Mouse (Mus musculus) myocyte (in vitro differentiated cells): ENCODE measurements around the gene Dlk2. TPM values are rescaled to one million over a fixed set of nuclear protein-coding genes. Genes with fewer than 3 reads are reported as not detected.

Source experiments
- H3K27me3 ChIP-seq: one replicate; pipeline ENCODE4 v1.6.1; 2011; ENCODE audit not compliant: control insufficient read depth, insufficient read depth, insufficient read length
- H3K36me3 ChIP-seq: one replicate; pipeline ENCODE4 v1.6.1; 2011; ENCODE audit not compliant: control insufficient read depth, insufficient read depth
- H3K4me2 ChIP-seq: one replicate; pipeline ENCODE4 v1.6.1; 2011; ENCODE audit warnings: low read depth, control low read depth
- H3K4me3 ChIP-seq: one replicate; pipeline ENCODE4 v1.5.1; 2011; ENCODE audit warnings: mild to moderate bottlenecking, control low read depth, moderate library complexity
- H3K79me2 ChIP-seq: one replicate; pipeline ENCODE4 v1.6.1; 2011; ENCODE audit not compliant: control insufficient read depth, insufficient read depth
- H3ac ChIP-seq: one replicate; pipeline ENCODE4 v1.6.1; 2011; ENCODE audit not compliant: control insufficient read depth, insufficient read length
- CEBPB ChIP-seq: IDR thresholded peaks from 2 replicates; pipeline ENCODE4 v1.6.1; 2011; ENCODE audit warnings: mild to moderate bottlenecking, moderate library complexity; ENCODE audit not compliant: poor library complexity, insufficient read depth, severe bottlenecking
- E2F4 ChIP-seq: IDR thresholded peaks from one replicate; pipeline ENCODE4 v1.6.1; 2011; ENCODE audit warnings: mild to moderate bottlenecking, control low read depth, moderate library complexity; ENCODE audit not compliant: insufficient read depth
- MAX ChIP-seq: IDR thresholded peaks from one replicate; pipeline ENCODE4 v1.6.1; 2011; ENCODE audit warnings: low read depth, mild to moderate bottlenecking, control low read depth
- MYOD1 ChIP-seq, 3 experiments: IDR thresholded peaks; one replicate each; pipeline ENCODE4 v1.6.1; 2011; ENCODE audit warnings: control low read depth in 2 of 3, low read depth in 2 of 3, mild to moderate bottlenecking in 2 of 3, moderate library complexity in 1 of 3; ENCODE audit not compliant: insufficient read length in 2 of 3, control insufficient read depth in 1 of 3
- MYOG ChIP-seq, 3 experiments: IDR thresholded peaks; one replicate each; pipeline ENCODE4 v1.6.1; 2011; ENCODE audit warnings: control low read depth in 2 of 3, low read depth in 2 of 3, mild to moderate bottlenecking in 2 of 3; ENCODE audit not compliant: insufficient read length in 2 of 3, control insufficient read depth in 1 of 3, insufficient read depth in 1 of 3
- POLR2A ChIP-seq: IDR thresholded peaks from one replicate; pipeline ENCODE4 v1.6.1; 2011; ENCODE audit warnings: low read depth, mild to moderate bottlenecking, control low read depth, moderate library complexity; ENCODE audit not compliant: insufficient read length
- POLR2AphosphoS2 ChIP-seq: IDR thresholded peaks from one replicate; pipeline ENCODE4 v1.6.1; 2011; ENCODE audit warnings: low read depth, control low read depth; ENCODE audit not compliant: insufficient read length
- REST ChIP-seq: IDR thresholded peaks from one replicate; pipeline ENCODE4 v1.6.1; 2011; ENCODE audit warnings: mild to moderate bottlenecking, control low read depth, moderate library complexity; ENCODE audit not compliant: insufficient read depth, insufficient read length
- SRF ChIP-seq: IDR thresholded peaks from one replicate; pipeline ENCODE4 v1.6.1; 2011; ENCODE audit warnings: low read depth; ENCODE audit not compliant: control insufficient read depth, insufficient read length
- TCF12 ChIP-seq: IDR thresholded peaks from one replicate; pipeline ENCODE4 v1.6.1; 2011; ENCODE audit warnings: mild to moderate bottlenecking, control low read depth; ENCODE audit not compliant: poor library complexity, insufficient read depth, severe bottlenecking
- TCF3 ChIP-seq: IDR thresholded peaks from one replicate; pipeline ENCODE4 v1.6.1; 2011; ENCODE audit warnings: low read depth, control low read depth; ENCODE audit not compliant: insufficient read length
- USF1 ChIP-seq: IDR thresholded peaks from one replicate; pipeline ENCODE4 v1.6.1; 2011; ENCODE audit warnings: low read depth, mild to moderate bottlenecking, control low read depth, moderate library complexity
- polyA plus RNA-seq: library from polyadenylated mRNA; unstranded; fragments of >200 nt; fragmentation: generic; extraction: Trizol; gene quantifications from one replicate; pipeline ENCODE4 v1.2.1, GENCODE M21; 2012; ENCODE audit warnings: missing spikeins

The Dlk2 gene
- polyA plus RNA-seq, 1 experiment: 1.8 TPM

DNA sequence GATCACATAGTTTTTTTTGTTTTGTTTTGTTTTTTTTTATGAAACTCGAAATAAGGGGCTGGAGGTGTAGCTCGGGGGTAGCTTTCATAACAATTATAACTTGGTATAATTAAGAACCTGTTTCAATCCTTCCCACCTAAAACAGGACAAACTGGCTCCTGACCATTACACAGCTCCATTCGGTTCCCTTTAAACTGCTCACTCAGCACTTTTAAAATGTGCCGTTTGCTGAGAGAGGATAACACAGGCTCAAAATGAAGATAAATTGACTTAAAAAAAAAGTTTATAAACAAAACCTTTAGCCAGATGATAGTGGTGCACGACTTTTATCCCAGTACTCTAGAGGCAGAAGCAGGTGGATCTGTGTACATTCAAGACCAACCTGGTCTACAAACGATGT, 11.8 kb upstream of the Dlk2 start:
- Histone ChIP-seq H3K27me3 (no peaks in the 10 kb centered on the region), H3K4me2 (no peak overlapping the region), H3K79me2 (peaks cover 24% of the 10 kb centered on the region), H3ac (no peak overlapping the region), H3K36me3 (no peaks in the 10 kb centered on the region), H3K4me3 (no peak overlapping the region)
- TF ChIP-seq MYOG (IDR thresholded peaks at IDR 0.05; ENCODE audit: control insufficient read depth in 1 of 3, insufficient read depth in 1 of 3, insufficient read length in 2 of 3, low read depth in 2 of 3) (no peak), POLR2AphosphoS2 (no peak), TCF3 (no peak), POLR2A (no peak), CEBPB (no peak), MAX (no peak), SRF (no peak), E2F4 (no peak), REST (no peak)

DNA sequence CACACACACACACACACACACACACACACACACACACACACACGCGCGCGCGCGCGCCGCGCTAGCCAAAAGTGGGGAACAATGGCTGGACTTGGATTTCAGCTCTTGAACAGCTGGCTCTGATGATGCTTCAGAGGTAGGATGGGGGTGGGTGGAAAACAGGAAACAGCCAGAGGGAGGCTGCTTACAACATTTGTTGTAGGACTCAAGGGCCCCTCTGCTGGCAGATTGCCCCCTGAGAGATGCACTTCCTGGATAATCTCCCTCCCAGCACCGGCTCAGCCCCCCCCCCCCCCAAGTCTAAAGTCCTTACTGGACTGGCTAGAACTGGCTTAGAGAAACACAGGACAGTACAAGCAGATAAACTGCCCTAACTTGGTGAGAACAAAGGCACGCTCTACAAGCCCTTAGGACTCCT, 9.5 kb upstream of the Dlk2 start:
- H3K36me3 ChIP-seq: no peaks in the 10 kb centered on the region
- H3K79me2 ChIP-seq: peaks cover under 1% of the 10 kb centered on the region
- no peak overlapping the region for H3ac ChIP-seq
- H3K4me3 ChIP-seq: no peak overlapping the region
- peaks cover 3% of the 10 kb centered on the region for H3K27me3 ChIP-seq
- H3K4me2 ChIP-seq: no peak overlapping the region
- TF ChIP-seq MYOD1 (IDR thresholded peaks at IDR 0.05; ENCODE audit: control insufficient read depth in 1 of 3, insufficient read length in 2 of 3, low read depth in 2 of 3): no peak
- TF ChIP-seq POLR2AphosphoS2: no peak
- TF ChIP-seq MYOG (IDR thresholded peaks at IDR 0.05; ENCODE audit: control insufficient read depth in 1 of 3, insufficient read depth in 1 of 3, insufficient read length in 2 of 3, low read depth in 2 of 3): no peak
- TF ChIP-seq TCF12: no peak
- TF ChIP-seq SRF: no peak
- no peak for TF ChIP-seq USF1

DNA sequence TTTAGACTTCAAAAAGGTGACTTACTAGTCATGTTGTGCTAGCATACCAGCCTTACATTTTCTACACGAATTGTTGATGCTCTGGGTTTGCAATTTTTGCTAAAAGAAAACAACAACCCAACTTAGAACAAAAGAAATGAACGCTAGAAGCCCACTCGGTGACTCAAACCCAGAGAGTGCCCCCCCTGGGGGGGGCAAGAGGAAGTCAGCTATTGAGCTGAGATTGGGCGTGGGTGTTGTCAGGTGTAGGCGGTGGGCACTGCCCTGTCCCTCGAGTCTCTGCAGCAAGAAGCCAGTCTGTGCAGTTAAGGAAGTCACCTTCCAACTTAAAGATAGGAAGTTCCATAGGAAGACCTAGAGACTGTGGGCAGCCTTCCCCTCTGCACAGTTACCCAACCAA, 620 bp upstream of the Dlk2 start:
- no peak overlapping the region for H3K4me3 ChIP-seq
- peaks cover 21% of the 10 kb centered on the region for H3K27me3 ChIP-seq
- H3K79me2 ChIP-seq: no peaks in the 10 kb centered on the region
- H3ac ChIP-seq: no peak overlapping the region
- no peaks in the 10 kb centered on the region for H3K36me3 ChIP-seq
- H3K4me2 ChIP-seq: no peak overlapping the region
- TF ChIP-seq MYOG (IDR thresholded peaks at IDR 0.05; ENCODE audit: control insufficient read depth in 1 of 3, insufficient read depth in 1 of 3, insufficient read length in 2 of 3, low read depth in 2 of 3) (no peak), E2F4 (no peak), POLR2AphosphoS2 (no peak), TCF12 (no peak), POLR2A (no peak), MAX (no peak), REST (no peak), USF1 (no peak), SRF (no peak), TCF3 (no peak), CEBPB (no peak), MYOD1 (IDR thresholded peaks at IDR 0.05; ENCODE audit: control insufficient read depth in 1 of 3, insufficient read length in 2 of 3, low read depth in 2 of 3) (no peak)

GRCm38 (mm10) chr17:46297028-46297363, 225 bp upstream of the Dlk2 start:
- peaks cover 21% of the 10 kb centered on the region for H3K27me3 ChIP-seq
- no peak overlapping the region for H3ac ChIP-seq
- H3K36me3 ChIP-seq: no peaks in the 10 kb centered on the region
- H3K4me3 ChIP-seq: peak overlapping the region; percentile 19
- H3K4me2 ChIP-seq: peak overlapping the region; percentile 64
- TF ChIP-seq REST (no peak), TCF3 (no peak), MYOG (IDR thresholded peaks at IDR 0.05; ENCODE audit: control insufficient read depth in 1 of 3, insufficient read depth in 1 of 3, insufficient read length in 2 of 3, low read depth in 2 of 3) (no peak), E2F4 (no peak), CEBPB (no peak), USF1 (no peak), TCF12 (no peak), POLR2AphosphoS2 (no peak), MYOD1 (IDR thresholded peaks at IDR 0.05; ENCODE audit: control insufficient read depth in 1 of 3, insufficient read length in 2 of 3, low read depth in 2 of 3) (no peak), MAX (no peak), SRF (no peak)
- H3K79me2 ChIP-seq: no peaks in the 10 kb centered on the region

GRCm38 (mm10) chr17:46298220-46298913, 1.1 kb downstream of the Dlk2 start:
- H3ac ChIP-seq: peak overlapping the region; percentile 1
- H3K4me2 ChIP-seq: peak overlapping the region; percentile 90
- no peaks in the 10 kb centered on the region for H3K79me2 ChIP-seq
- no peaks in the 10 kb centered on the region for H3K36me3 ChIP-seq
- TF ChIP-seq TCF12: no peak
- peak in 1 of 3 experiments; percentile 13 for TF ChIP-seq MYOD1 (IDR thresholded peaks at IDR 0.05; ENCODE audit: control insufficient read depth in 1 of 3, insufficient read length in 2 of 3, low read depth in 2 of 3)
- H3K4me3 ChIP-seq: peak overlapping the region; percentile 19
- peaks cover 18% of the 10 kb centered on the region for H3K27me3 ChIP-seq
